Mouse (Mus musculus) MEL (cell line): ENCODE results near the gene Gm853. TPM values are rescaled to one million over a fixed set of nuclear protein-coding genes. Genes with fewer than 3 reads are reported as not detected.

Experiments used
- DNase-seq: peaks from one replicate; pipeline ENCODE4 v3.0.0; 2011; ENCODE audit warnings: low read depth, low spot score
- H3K27ac ChIP-seq: 2 replicates; pipeline ENCODE4 v1.5.1; 2012; ENCODE audit warnings: low read depth, mild to moderate bottlenecking, control low read depth, low read length, moderate library complexity; ENCODE audit not compliant: control insufficient read depth
- H3K27me3 ChIP-seq, 2 experiments: fragments of 150-350 bp in 1 of 2; sonication (generic) in 1 of 2; 2 replicates each; pipeline ENCODE4 v1.6.1; 2012; ENCODE audit warnings: low read length in 2 of 2, mild to moderate bottlenecking in 2 of 2, improper control_type of control experiment in 1 of 2, moderate library complexity in 1 of 2; ENCODE audit not compliant: insufficient read depth in 2 of 2, control insufficient read depth in 1 of 2
- H3K36me3 ChIP-seq, 2 experiments: 2 replicates each; pipeline ENCODE4 v1.6.1; 2012 to 2014; ENCODE audit warnings: low read length in 2 of 2, improper control_type of control experiment in 1 of 2, inconsistent platforms in 1 of 2, mild to moderate bottlenecking in 1 of 2; ENCODE audit not compliant: insufficient read depth in 2 of 2, control insufficient read depth in 1 of 2
- H3K4me1 ChIP-seq, 2 experiments: fragments of 150-350 bp in 1 of 2; sonication (generic) in 1 of 2; 2 replicates each; pipeline ENCODE4 v1.6.1; 2012; ENCODE audit warnings: low read length in 2 of 2, improper control_type of control experiment in 1 of 2, mild to moderate bottlenecking in 1 of 2; ENCODE audit not compliant: insufficient read depth in 2 of 2, control insufficient read depth in 1 of 2
- H3K4me3 ChIP-seq, 2 experiments: fragments of 150-350 bp in 1 of 2; sonication (generic) in 1 of 2; 2 replicates each; pipeline ENCODE4 v1.5.1; 2012; ENCODE audit warnings: low read depth in 2 of 2, low read length in 2 of 2, mild to moderate bottlenecking in 2 of 2, moderate library complexity in 2 of 2, control low read depth in 1 of 2, improper control_type of control experiment in 1 of 2; ENCODE audit not compliant: control insufficient read depth in 1 of 2, insufficient read depth in 1 of 2
- H3K79me2 ChIP-seq: 2 replicates; pipeline ENCODE4 v1.6.1; 2012; ENCODE audit warnings: mild to moderate bottlenecking, low read length, moderate library complexity; ENCODE audit not compliant: control insufficient read depth, poor library complexity, insufficient read depth
- H3K9ac ChIP-seq: 2 replicates; pipeline ENCODE4 v1.6.1; 2012; ENCODE audit warnings: low read depth, mild to moderate bottlenecking, control low read depth, low read length, moderate library complexity; ENCODE audit not compliant: control insufficient read depth, poor library complexity, severe bottlenecking
- H3K9me3 ChIP-seq: fragments of 150-350 bp; sonication (generic); replicated peaks from 2 replicates; pipeline ENCODE4 v1.6.1; 2012; ENCODE audit warnings: mild to moderate bottlenecking, low read length, improper control_type of control experiment, moderate library complexity; ENCODE audit not compliant: insufficient read depth
- CHD1 ChIP-seq: IDR thresholded peaks from 2 replicates; pipeline ENCODE4 v1.6.1; 2012; ENCODE audit warnings: low read depth, mild to moderate bottlenecking, inconsistent platforms, low read length, improper control_type of control experiment
- CHD2 ChIP-seq: IDR thresholded peaks from 2 replicates; pipeline ENCODE4 v1.6.1; 2011; ENCODE audit warnings: low read length, improper control_type of control experiment
- E2F4 ChIP-seq: IDR thresholded peaks from 2 replicates; pipeline ENCODE4 v1.6.1; 2011; ENCODE audit warnings: low read depth, low read length, improper control_type of control experiment, borderline replicate concordance
- ELF1 ChIP-seq: IDR thresholded peaks from 2 replicates; pipeline ENCODE4 v1.6.1; 2014; ENCODE audit warnings: low read depth, mild to moderate bottlenecking, inconsistent platforms, low read length, improper control_type of control experiment, moderate library complexity
- ETS1 ChIP-seq: IDR thresholded peaks from 2 replicates; pipeline ENCODE4 v1.6.1; 2012; ENCODE audit warnings: low read depth, mild to moderate bottlenecking, inconsistent platforms, low read length, improper control_type of control experiment, moderate library complexity
- GATA1 ChIP-seq: IDR thresholded peaks from 2 replicates; pipeline ENCODE4 v1.6.1; 2011; ENCODE audit warnings: low read depth, low read length, improper control_type of control experiment
- HCFC1 ChIP-seq: IDR thresholded peaks from 2 replicates; pipeline ENCODE4 v1.6.1; 2012; ENCODE audit warnings: low read depth, mild to moderate bottlenecking, inconsistent platforms, low read length, improper control_type of control experiment, moderate library complexity
- JUND ChIP-seq: IDR thresholded peaks from 2 replicates; pipeline ENCODE4 v1.6.1; 2011; ENCODE audit warnings: low read depth, mild to moderate bottlenecking, improper control_type of control experiment, low read length
- MAFK ChIP-seq: IDR thresholded peaks from 2 replicates; pipeline ENCODE4 v1.6.1; 2011; ENCODE audit warnings: low read depth, mild to moderate bottlenecking, low read length, improper control_type of control experiment, borderline replicate concordance
- MAX ChIP-seq: IDR thresholded peaks from 2 replicates; pipeline ENCODE4 v1.6.1; 2011; ENCODE audit warnings: low read length, improper control_type of control experiment
- MAZ ChIP-seq: IDR thresholded peaks from 2 replicates; pipeline ENCODE4 v1.6.1; 2012; ENCODE audit warnings: low read depth, mild to moderate bottlenecking, inconsistent platforms, low read length, improper control_type of control experiment
- MXI1 ChIP-seq: IDR thresholded peaks from 2 replicates; pipeline ENCODE4 v1.6.1; 2011; ENCODE audit warnings: mild to moderate bottlenecking, low read depth, low read length, improper control_type of control experiment
- MYB ChIP-seq: IDR thresholded peaks from 2 replicates; pipeline ENCODE4 v1.6.1; 2011; ENCODE audit warnings: mild to moderate bottlenecking, low read depth, low read length, improper control_type of control experiment
- POLR2AphosphoS2 ChIP-seq: IDR thresholded peaks from 2 replicates; pipeline ENCODE4 v1.6.1; 2011; ENCODE audit warnings: low read length, improper control_type of control experiment
- SIN3A ChIP-seq: IDR thresholded peaks from 2 replicates; pipeline ENCODE4 v1.6.1; 2012; ENCODE audit warnings: low read length, improper control_type of control experiment, inconsistent platforms
- SMC3 ChIP-seq: IDR thresholded peaks from 2 replicates; pipeline ENCODE4 v1.6.1; 2011; ENCODE audit warnings: low read depth, low read length, improper control_type of control experiment
- TAL1 ChIP-seq: IDR thresholded peaks from 2 replicates; pipeline ENCODE4 v1.6.1; 2012; ENCODE audit warnings: mild to moderate bottlenecking, inconsistent platforms, low read length, moderate library complexity, mixed read lengths
- TBP ChIP-seq: IDR thresholded peaks from 2 replicates; pipeline ENCODE4 v1.8.0; 2011; ENCODE audit warnings: low read depth, low read length, improper control_type of control experiment
- TCF12 ChIP-seq: IDR thresholded peaks from 2 replicates; pipeline ENCODE4 v1.6.1; 2014; ENCODE audit warnings: low read depth, mild to moderate bottlenecking, inconsistent platforms, low read length, improper control_type of control experiment, moderate library complexity
- USF1 ChIP-seq: IDR thresholded peaks from 2 replicates; pipeline ENCODE4 v1.6.1; 2014; ENCODE audit warnings: low read depth, mild to moderate bottlenecking, inconsistent platforms, low read length, improper control_type of control experiment, moderate library complexity
- USF2 ChIP-seq, 2 experiments: IDR thresholded peaks; 2 replicates each; pipeline ENCODE4 v1.6.1; 2011 to 2012; ENCODE audit warnings: improper control_type of control experiment in 2 of 2, low read length in 2 of 2, borderline replicate concordance in 1 of 2, inconsistent platforms in 1 of 2, low read depth in 1 of 2, mild to moderate bottlenecking in 1 of 2; ENCODE audit not compliant: insufficient read depth in 1 of 2
- ZKSCAN1 ChIP-seq: IDR thresholded peaks from 2 replicates; pipeline ENCODE4 v1.6.1; 2012; ENCODE audit warnings: low read depth, mild to moderate bottlenecking, inconsistent platforms, low read length, improper control_type of control experiment, moderate library complexity
- ZMIZ1 ChIP-seq: IDR thresholded peaks from 2 replicates; pipeline ENCODE4 v1.6.1; 2012; ENCODE audit warnings: low read depth, mild to moderate bottlenecking, inconsistent platforms, low read length, improper control_type of control experiment, moderate library complexity
- polyA plus RNA-seq, 2 experiments: library from polyadenylated mRNA; stranded (reverse) in 1 of 2; unstranded in 1 of 2; fragments of >175 nt in 1 of 2; fragments of >200 nt in 1 of 2; gene quantifications; 2 replicates each; pipeline versions ENCODE4 v1.2.1 to v1.2.4; 2012; ENCODE audit warnings: low replicate concordance in 2 of 2, low read depth in 1 of 2; ENCODE audit not compliant: insufficient read length in 2 of 2, insufficient read depth in 1 of 2, missing spikeins in 1 of 2
- total RNA-seq: library from RNA; depleted of rRNA; stranded (reverse); fragments of 300-350 nt; gene quantifications from 2 replicates; pipeline ENCODE4 v1.2.3, GENCODE M21; 2012

The Gm853 gene
- total and polyA plus RNA-seq, 3 experiments, result 0.04 TPM; not detected in 2

- Histone ChIP-seq H3K79me2 (no peaks in the 10 kb centered on the region), H3K4me1 (peaks cover 0 to 16% of the 10 kb centered on the region in 2 experiments; a peak in 2 of 4 replicates), H3K27me3 (no peaks in the 10 kb centered on the region), H3K9ac (no peak overlapping the region)
- TF ChIP-seq E2F4, result no peak
- TF ChIP-seq MYB, result no peak
- TF ChIP-seq ZMIZ1, result no peak
- TF ChIP-seq JUND, result no peak
- TF ChIP-seq USF2 (IDR thresholded peaks at IDR 0.05; ENCODE audit: borderline replicate concordance in 1 of 2, insufficient read depth in 1 of 2, low read depth in 1 of 2, low read length in 2 of 2), result no peak
- TF ChIP-seq TBP, result no peak
- TF ChIP-seq HCFC1, result no peak
- no peak for TF ChIP-seq POLR2AphosphoS2
- TF ChIP-seq MAX, result no peak
- TF ChIP-seq CHD2, result no peak
- TF ChIP-seq CHD1, result no peak
- no peak for TF ChIP-seq ETS1
- no peak for TF ChIP-seq SMC3
- no peak for TF ChIP-seq TAL1
- no peak for TF ChIP-seq USF1
- no peak for TF ChIP-seq MAFK
- no peak for TF ChIP-seq ZKSCAN1
- no peak for TF ChIP-seq ELF1
- TF ChIP-seq MAZ, result no peak
- TF ChIP-seq, all 39 proteins: peak for 0
- Histone ChIP-seq H3K4me3 (no peak overlapping the region), H3K9me3 (no peaks in the 10 kb centered on the region), H3K36me3 (peaks cover 0 to 6% of the 10 kb centered on the region in 2 experiments; a peak in 2 of 4 replicates), H3K27ac (no peak overlapping the region)
- no peak for DNase-seq
Measured at GRCm38 (mm10) chr4:130166061-130166460, 56.1 kb downstream of the Gm853 start.

- no peaks in the 10 kb centered on the region for H3K9me3 ChIP-seq
- DNase-seq, result no peak
- H3K4me3 ChIP-seq, result no peak overlapping the region
- peaks cover 0 to 4% of the 10 kb centered on the region in 2 experiments; a peak in 2 of 4 replicates for H3K36me3 ChIP-seq
- no peak for TF ChIP-seq SIN3A
- TF ChIP-seq TCF12, result no peak
- TF ChIP-seq MYB, result no peak
- no peak for TF ChIP-seq GATA1
- TF ChIP-seq MXI1, result no peak
- no peak for TF ChIP-seq SMC3
- TF ChIP-seq CHD1, result no peak
- H3K9ac ChIP-seq, result no peak overlapping the region
- no peaks in the 10 kb centered on the region for H3K79me2 ChIP-seq
- H3K27me3 ChIP-seq, result no peaks in the 10 kb centered on the region; a peak in 1 of 4 replicates
- no peak overlapping the region for H3K27ac ChIP-seq
- peaks cover 0 to 9% of the 10 kb centered on the region in 2 experiments; a peak in 2 of 4 replicates for H3K4me1 ChIP-seq
Measured at GRCm38 (mm10) chr4:130164121-130164520, 58.1 kb downstream of the Gm853 start.
